In genomic region chr12:79924921-79925703, GRCm38 (mm10) we compare ENCODE assay signal across 8 mouse cellular contexts.
DNase-seq lines count a peak whose midpoint lies in the region; ATAC-seq lines count a peak whose summit lies in the region.

No protein-coding gene starts in this region.

- WGBS in heart, embryonic 12.5 days: 14% methylated on average over 16 of the region's 16 CpGs

- H3K36me3 ChIP-seq in heart, embryonic 12.5 days: no peaks in the 10 kb centered on the region

- no peaks in the 10 kb centered on the region for H3K27me3 ChIP-seq in heart, embryonic 12.5 days (replicated peaks)

- H3K4me1 ChIP-seq in brown adipose tissue, adult 24 weeks (ENCODE audit: control insufficient read depth, insufficient read depth, insufficient read length, low read length): peaks cover 46% of the 10 kb centered on the region
- H3K4me1 ChIP-seq in heart, embryonic 12.5 days (replicated peaks): peaks cover 45% of the 10 kb centered on the region

- no peaks in the 10 kb centered on the region for H3K9me3 ChIP-seq in heart, embryonic 12.5 days (replicated peaks)

- no peak for ATAC-seq in heart, embryonic 12.5 days (ENCODE audit: insufficient number of reproducible peaks, low FRiP score)
- ATAC-seq in monocyte, adult 5-6 weeks (replicated peaks; ENCODE audit: insufficient number of reproducible peaks, low FRiP score, low TSS enrichment, poor library complexity, severe bottlenecking): no peak

- peak overlapping the region; percentile 40; the same call in 1 of the 2 replicates for H3K9ac ChIP-seq in heart, embryonic 12.5 days

- H3K4me2 ChIP-seq in heart, embryonic 12.5 days: peak overlapping the region; percentile 33

- DNase-seq in heart, adult 9 months (ENCODE audit: low spot score in 2 of 2): peak; percentile 54 to 56
- no peak for DNase-seq in heart, postnatal 25 days (ENCODE audit: low spot score)
- peak; percentile 71 to 87 for DNase-seq in layer of hippocampus, postnatal 14 days (ENCODE audit: low spot score in 2 of 2)
- DNase-seq in neural tube, embryonic 10.5 days (ENCODE audit: extremely low spot score, low spot score): peak; percentile 80
- no peak for DNase-seq in thymus, postnatal 4 days

- H3K4me3 ChIP-seq in brown adipose tissue, adult 24 weeks (ENCODE audit: insufficient read depth, low read depth, low read length): no peak overlapping the region
- no peak overlapping the region for H3K4me3 ChIP-seq in heart, embryonic 12.5 days

- H3K27ac ChIP-seq in brown adipose tissue, adult 24 weeks (replicated peaks; ENCODE audit: low read depth, low read length): peak overlapping the region; percentile 64
- H3K27ac ChIP-seq in heart, embryonic 12.5 days (ENCODE audit: poor library complexity, severe bottlenecking): peak overlapping the region; percentile 75

- intact Hi-C loops in heart, postnatal 25 days (cut with DNase I): loop anchor here (2.0 to 5.0 kb wide), 5 partner anchors 18 to 207 kb away; partner anchors contain the start of gene Zfp36l1

Comparison
In these comparisons a context has a peak if more than half of its experiments do, and no peak if none do; other contexts are left out.
1. DNase-seq: peak in heart, adult 9 months (2 of 2), layer of hippocampus, postnatal 14 days (2 of 2) and neural tube, embryonic 10.5 days (single experiment); none in heart, postnatal 25 days (single experiment) and thymus, postnatal 4 days (single experiment).